Mouse (Mus musculus): ENCODE measurements around the gene Ghdc.

DNA sequence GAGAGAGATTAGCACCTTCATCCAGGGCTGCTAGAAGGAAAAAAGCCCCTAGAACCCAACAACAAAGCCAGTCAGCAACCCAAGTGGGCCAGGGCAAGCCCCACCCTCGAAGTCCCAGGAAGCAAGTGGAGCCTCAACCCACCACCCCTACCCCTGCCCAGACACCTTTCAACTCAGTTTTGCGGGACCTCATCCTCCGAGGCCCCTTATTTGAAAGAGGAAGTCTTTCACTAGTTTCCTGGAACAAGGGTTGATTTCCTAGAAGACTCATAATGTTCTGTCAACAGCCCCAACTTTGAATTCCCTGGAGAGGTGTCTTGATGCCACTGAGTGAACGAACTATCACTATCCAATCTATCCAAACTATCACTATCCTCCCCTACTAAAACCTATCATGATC lies 40.8 kb downstream of the Ghdc start:
- TF ChIP-seq CTCF (IDR thresholded peaks at IDR 0.05; ENCODE audit: low read depth, low read length) (no peak), POLR2A (IDR thresholded peaks at IDR 0.05; ENCODE audit: insufficient read depth, low read length) (no peak)
